Mouse (Mus musculus) small intestine, adult 2 months (tissue): ENCODE measurements around the gene Hs2st1. TPM values are rescaled to one million over a fixed set of nuclear protein-coding genes. Genes with fewer than 3 reads are reported as not detected.

Experiments
- H3K27ac ChIP-seq: fragments of 200-500 bp; 2 replicates; pipeline ENCODE4 v1.5.1; 2012; ENCODE audit warnings: low read depth, low read length, control low read depth, inconsistent platforms; ENCODE audit not compliant: insufficient read depth
- H3K27me3 ChIP-seq: fragments of 200-500 bp; 2 replicates; pipeline ENCODE4 v1.6.1; 2012; ENCODE audit warnings: mild to moderate bottlenecking, moderate library complexity, low read length, inconsistent platforms; ENCODE audit not compliant: control insufficient read depth, insufficient read depth
- H3K36me3 ChIP-seq: fragments of 200-500 bp; 2 replicates; pipeline ENCODE4 v1.6.1; 2012; ENCODE audit warnings: mild to moderate bottlenecking, low read length, control low read depth, inconsistent platforms; ENCODE audit not compliant: control insufficient read depth, insufficient read depth
- H3K4me1 ChIP-seq: fragments of 200-500 bp; 2 replicates; pipeline ENCODE4 v1.6.1; 2012; ENCODE audit warnings: low read length, inconsistent platforms, mixed read lengths; ENCODE audit not compliant: control insufficient read depth, insufficient read depth, insufficient read length
- H3K4me3 ChIP-seq: fragments of 200-500 bp; 2 replicates; pipeline ENCODE4 v1.5.1; 2012; ENCODE audit warnings: low read depth, mild to moderate bottlenecking, control low read depth, inconsistent platforms, low read length, moderate library complexity
- CTCF ChIP-seq: fragments of 200-500 bp; IDR thresholded peaks from 2 replicates; pipeline ENCODE4 v1.5.1; 2012; ENCODE audit warnings: low read depth, mild to moderate bottlenecking, control low read depth, inconsistent platforms, low read length, moderate library complexity, mixed read lengths; ENCODE audit not compliant: insufficient replicate concordance, insufficient read length; ENCODE audit errors: extremely low read depth
- POLR2A ChIP-seq: fragments of 200-500 bp; IDR thresholded peaks from 2 replicates; pipeline ENCODE4 v1.6.1; 2012; ENCODE audit warnings: low read depth, mild to moderate bottlenecking, control low read depth, inconsistent platforms, low read length, moderate library complexity
- whole genome bisulfite sequencing: fragments of 180-500 bp; shearing (Covaris S2); methylation state at CpG from one replicate; pipeline ENCODE4 v1.1.7; 2018; 5-methylcytosine and 5-hydroxymethylcytosine counted together
- polyA plus RNA-seq: library from polyadenylated mRNA; depleted of rRNA; stranded (reverse); fragments of >200 nt; gene quantifications from 2 replicates; pipeline ENCODE4 v1.2.3, GENCODE M21; 2012; rRNA removed

The Hs2st1 gene
- 1.3 and 2.3 TPM in 2 replicates for polyA plus RNA-seq

DNA sequence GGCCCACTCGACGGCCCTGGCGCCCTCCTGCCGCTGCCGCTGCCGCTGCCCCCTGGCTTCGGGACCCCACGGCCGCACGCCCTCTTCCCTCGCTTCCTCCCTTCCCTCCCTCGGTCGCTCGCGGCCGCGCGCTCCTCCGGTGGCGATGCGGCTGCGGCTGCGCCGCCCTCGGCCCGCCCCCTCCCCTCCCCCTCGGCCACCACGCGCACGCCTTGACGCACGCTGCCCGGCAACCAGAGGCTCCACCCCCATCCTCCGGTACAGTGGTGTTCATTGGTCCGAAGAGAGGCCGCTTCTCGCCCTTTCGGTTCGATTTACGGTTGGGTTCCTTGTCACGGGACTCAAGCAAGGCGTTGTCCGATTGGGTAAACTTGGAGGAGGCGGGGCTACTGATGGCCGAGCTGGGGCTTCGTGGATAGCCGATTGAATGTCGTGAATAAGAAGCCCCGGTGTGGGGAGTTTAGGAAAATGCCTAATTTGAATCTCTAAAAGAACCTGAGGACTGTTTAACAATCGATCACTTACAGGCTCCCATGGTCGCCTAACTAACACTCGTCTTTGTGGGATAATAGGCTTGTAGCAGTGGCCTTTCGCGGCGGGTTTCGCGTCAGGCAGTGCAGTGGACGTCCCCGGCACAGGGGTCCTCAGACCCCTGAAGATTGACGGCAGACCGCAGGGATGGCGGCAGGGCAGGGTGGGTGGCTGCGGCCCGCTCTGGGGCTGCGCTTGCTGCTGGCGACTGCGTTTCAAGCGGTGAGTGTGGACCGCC lies at the start of gene Hs2st1, which contains the start of gene Selenof:
Gene Hs2st1, minus strand, starts transcription at position 135 of the 769 bp plus-strand sequence.
Gene Selenof, plus strand, starts transcription at position 258 of the 769 bp plus-strand sequence.
- Histone ChIP-seq H3K36me3 (peaks cover 5% of the 10 kb centered on the region; the same call in 1 of the 2 replicates), H3K27me3 (no peaks in the 10 kb centered on the region), H3K4me1 (peaks cover 10% of the 10 kb centered on the region; the same call in 1 of the 2 replicates), H3K27ac (peak within 1 kb of the TSS; percentile 95), H3K4me3 (peak within 1 kb of the TSS; percentile 87)
- under 1% methylated on average over 64 of the region's 69 CpGs for WGBS
- TF ChIP-seq POLR2A (peak; percentile 90), CTCF (no peak)

DNA sequence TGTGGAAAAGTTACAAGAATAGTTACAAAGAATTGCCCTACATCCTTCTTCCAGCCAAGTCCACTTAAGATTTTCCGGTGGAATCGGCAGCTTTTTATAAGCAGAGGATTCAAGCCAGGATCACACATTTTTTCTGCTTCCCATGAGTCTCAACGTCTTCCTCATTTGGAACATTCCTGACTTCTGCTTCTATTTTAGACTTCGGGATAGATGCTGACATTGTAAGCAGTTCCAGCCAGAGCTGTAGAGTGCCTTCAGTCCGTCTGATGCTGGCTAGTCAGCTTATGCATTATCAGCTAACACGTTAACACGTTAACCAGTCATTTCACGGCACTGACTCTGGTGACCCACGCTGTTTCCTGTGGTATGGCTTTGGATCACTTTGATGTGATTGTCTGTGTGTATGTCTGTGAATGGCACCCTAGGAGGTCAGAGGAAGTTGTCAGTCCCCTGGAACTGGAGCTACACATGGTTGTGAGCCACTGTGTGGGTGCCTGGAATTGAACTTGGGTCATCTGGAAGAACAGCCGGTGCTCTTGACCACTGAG lies 47.7 kb upstream of the Hs2st1 start:
- peak overlapping the region; percentile 27 for H3K27ac ChIP-seq

DNA sequence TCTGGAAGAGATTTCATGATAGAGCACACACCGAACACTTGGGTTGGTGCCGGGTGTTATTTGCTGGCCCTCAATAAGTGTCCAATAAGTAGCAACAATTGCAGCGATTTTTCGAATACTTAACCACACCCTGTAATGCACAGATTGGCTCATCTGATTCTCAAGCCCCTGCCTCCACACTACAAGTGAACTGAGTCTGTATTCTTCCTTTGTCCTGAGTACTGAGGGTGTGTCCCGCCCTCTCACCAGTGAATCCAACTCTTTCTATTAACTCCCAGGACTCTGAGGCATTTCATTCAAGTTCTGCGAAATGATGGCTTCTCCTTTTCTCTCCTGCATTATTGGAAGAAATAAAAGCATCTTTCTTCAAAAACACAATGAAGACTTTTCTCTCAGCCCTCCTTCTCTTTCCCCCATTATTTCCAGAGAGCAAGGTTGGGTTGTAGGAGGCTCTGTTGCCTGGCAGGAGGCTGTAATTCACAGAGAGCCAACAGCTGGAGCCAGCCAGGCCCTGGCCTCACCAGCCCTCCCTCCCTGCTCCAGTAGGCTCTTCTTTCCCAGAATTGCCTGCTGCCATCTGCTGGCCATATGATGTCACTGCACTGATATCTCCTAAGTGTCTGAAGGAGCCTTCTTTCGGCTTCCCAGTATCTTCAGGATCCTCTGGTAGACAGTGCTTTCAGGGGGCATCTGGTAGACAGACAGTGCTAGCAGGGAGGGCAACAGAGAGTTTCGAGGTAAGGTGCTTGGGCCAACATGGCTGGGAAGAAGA lies 46.9 kb upstream of the Hs2st1 start:
- Histone ChIP-seq H3K36me3 (no peaks in the 10 kb centered on the region), H3K27me3 (no peaks in the 10 kb centered on the region), H3K27ac (0 out of 2 replicates have a peak overlapping the region, but pooled peaks have one; percentile 4), H3K4me1 (peaks cover 8% of the 10 kb centered on the region; the same call in 1 of the 2 replicates), H3K4me3 (no peak overlapping the region)
- TF ChIP-seq POLR2A (no peak), CTCF (peak; percentile 81)
- WGBS = 60% methylated on average over 8 of the region's 8 CpGs

More for the DNA sequence above, 47.7 kb upstream of the Hs2st1 start:
- Histone ChIP-seq H3K36me3 (no peaks in the 10 kb centered on the region), H3K4me3 (no peak overlapping the region), H3K4me1 (peaks cover 2% of the 10 kb centered on the region; the same call in 1 of the 2 replicates), H3K27me3 (no peaks in the 10 kb centered on the region; the same call in 1 of the 2 replicates)
- 69% methylated on average over 10 of the region's 10 CpGs for WGBS
- TF ChIP-seq POLR2A (no peak), CTCF (no peak)

DNA sequence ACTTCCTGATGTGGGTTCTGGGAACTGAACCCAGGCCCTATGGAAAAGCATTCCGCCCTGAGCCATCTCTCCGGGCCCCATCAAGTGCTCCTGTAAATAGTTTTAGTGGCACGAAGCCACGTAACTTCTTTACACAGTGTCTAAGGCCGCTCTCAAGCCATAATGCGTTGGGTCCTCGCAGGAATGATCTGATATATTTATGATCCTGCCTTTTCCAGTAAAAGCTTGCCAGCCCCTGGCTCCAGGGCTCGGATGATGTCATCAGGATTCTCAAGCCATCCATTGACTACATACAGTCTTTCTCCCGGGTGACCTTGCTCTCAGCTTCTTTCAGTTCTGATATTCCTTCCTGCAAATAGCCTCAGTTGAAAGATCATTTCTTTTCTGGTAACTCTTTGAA lies 45.5 kb upstream of the Hs2st1 start:
- Histone ChIP-seq H3K27me3 (no peaks in the 10 kb centered on the region), H3K36me3 (no peaks in the 10 kb centered on the region), H3K27ac (no peak overlapping the region), H3K4me3 (no peak overlapping the region), H3K4me1 (peaks cover 21% of the 10 kb centered on the region)
- WGBS = 71% methylated on average over 9 of the region's 9 CpGs
- TF ChIP-seq POLR2A (no peak), CTCF (no peak)

DNA sequence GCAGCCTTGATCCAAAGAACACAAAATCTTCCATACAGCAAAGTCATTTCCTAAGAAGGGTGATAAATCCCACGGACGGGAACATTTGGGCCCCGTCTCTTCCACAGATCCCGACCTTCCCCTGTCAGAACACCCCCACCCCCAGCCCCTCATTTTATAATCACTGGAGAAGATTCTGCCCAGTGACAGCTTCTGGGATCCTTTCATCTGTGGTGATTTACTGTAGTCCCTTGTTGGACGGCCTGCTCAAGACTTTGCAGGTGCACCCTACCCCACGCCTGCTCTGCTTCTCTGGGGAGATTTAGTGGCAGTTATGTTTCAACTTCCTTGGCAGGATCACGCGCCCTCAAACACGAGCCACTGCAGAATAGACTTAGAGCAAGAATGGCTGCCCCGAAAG lies 44.7 kb upstream of the Hs2st1 start:
- no peaks in the 10 kb centered on the region for H3K27me3 ChIP-seq
- no peak overlapping the region for H3K27ac ChIP-seq
- 77% methylated on average over 10 of the region's 10 CpGs for WGBS
- TF ChIP-seq CTCF = no peak
- H3K4me3 ChIP-seq = no peak overlapping the region
- H3K4me1 ChIP-seq = peaks cover 23% of the 10 kb centered on the region
- no peaks in the 10 kb centered on the region for H3K36me3 ChIP-seq

DNA sequence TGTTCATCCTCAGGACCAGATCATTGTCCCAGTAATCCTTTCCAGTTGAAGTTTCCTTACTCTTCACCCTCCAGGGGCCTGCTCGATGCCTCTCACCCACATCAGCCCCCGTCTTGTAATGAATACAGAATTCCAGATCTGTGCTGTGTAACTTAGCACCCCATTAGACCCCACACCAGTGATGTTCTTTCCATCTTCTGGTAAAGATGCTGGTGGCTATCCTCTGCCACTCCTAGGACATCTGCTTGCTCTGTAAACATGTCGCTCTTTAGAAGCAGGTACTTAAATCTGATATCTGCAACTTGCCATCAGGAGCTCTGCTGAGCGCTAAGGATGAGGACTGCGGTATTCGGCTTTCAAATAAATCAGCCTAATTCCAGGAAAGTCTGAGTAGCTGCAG lies 44.3 kb upstream of the Hs2st1 start:
- TF ChIP-seq POLR2A (no peak), CTCF (no peak)
- Histone ChIP-seq H3K4me3 (no peak overlapping the region), H3K27me3 (no peaks in the 10 kb centered on the region), H3K27ac (no peak overlapping the region), H3K4me1 (peaks cover 23% of the 10 kb centered on the region), H3K36me3 (no peaks in the 10 kb centered on the region)
- 80% methylated on average over 6 of the region's 6 CpGs for WGBS

DNA sequence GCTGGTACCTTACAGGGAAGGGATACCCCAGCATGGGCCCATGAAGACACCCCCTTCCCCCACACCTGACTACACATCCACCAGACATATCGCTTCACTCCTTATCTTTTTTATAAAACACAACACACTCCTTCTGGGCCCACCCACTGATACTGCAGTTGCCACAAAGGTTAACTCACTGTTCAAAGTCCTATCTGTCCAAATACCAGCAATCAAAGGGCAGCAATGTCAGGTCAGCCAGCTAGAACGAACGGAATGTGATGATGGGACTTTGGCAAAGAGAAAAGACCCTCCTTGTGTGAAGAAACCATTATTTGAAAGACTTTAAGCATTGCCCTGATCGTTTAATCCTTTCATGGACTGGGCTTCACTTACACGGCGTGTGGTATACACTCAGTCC lies 42.4 kb upstream of the Hs2st1 start:
- TF ChIP-seq CTCF (no peak), POLR2A (no peak)
- H3K4me3 ChIP-seq = no peak overlapping the region
- peaks cover 34% of the 10 kb centered on the region for H3K4me1 ChIP-seq
- no peaks in the 10 kb centered on the region for H3K27me3 ChIP-seq
- 45% methylated on average over 6 of the region's 6 CpGs for WGBS
- H3K27ac ChIP-seq = no peak overlapping the region; the same call in 1 of the 2 replicates
- no peaks in the 10 kb centered on the region for H3K36me3 ChIP-seq
